Mouse (Mus musculus) kidney, adult 2 months (tissue): ENCODE results near the gene Ubr3. TPM values are rescaled to one million over a fixed set of nuclear protein-coding genes. Genes with fewer than 3 reads are reported as not detected.
A peak's percentile ranks its signal among the peaks of the same experiment; 100 is the strongest.

Experiments used
- DNase-seq: peaks from one replicate; pipeline ENCODE4 v3.0.0; 2021
- H3K27ac ChIP-seq: fragments of 200-500 bp; 2 replicates; pipeline ENCODE4 v1.5.1; 2012; ENCODE audit warnings: low read depth, low read length, control low read depth, inconsistent platforms; ENCODE audit not compliant: insufficient read depth
- H3K27me3 ChIP-seq: fragments of 200-500 bp; replicated peaks from 2 replicates; pipeline ENCODE4 v1.6.1; 2012; ENCODE audit warnings: mild to moderate bottlenecking, moderate library complexity, low read length, inconsistent platforms; ENCODE audit not compliant: control insufficient read depth, insufficient read depth
- H3K36me3 ChIP-seq: fragments of 200-500 bp; 2 replicates; pipeline ENCODE4 v1.6.1; 2012; ENCODE audit warnings: mild to moderate bottlenecking, moderate library complexity, low read length, inconsistent platforms; ENCODE audit not compliant: control insufficient read depth, insufficient read depth
- H3K4me1 ChIP-seq: fragments of 200-500 bp; 2 replicates; pipeline ENCODE4 v1.6.1; 2011; ENCODE audit warnings: low read length; ENCODE audit not compliant: control insufficient read depth, insufficient read depth
- H3K4me3 ChIP-seq: fragments of 200-500 bp; 2 replicates; pipeline ENCODE4 v1.5.1; 2011; ENCODE audit warnings: mild to moderate bottlenecking, low read depth, low read length, control low read depth; ENCODE audit not compliant: insufficient read depth
- CTCF ChIP-seq: fragments of 200-500 bp; conservative IDR thresholded peaks from 2 replicates; pipeline ENCODE4 v1.5.1; 2011; ENCODE audit warnings: low read depth, mild to moderate bottlenecking, control low read depth, low read length, moderate library complexity, mixed read lengths; ENCODE audit not compliant: insufficient read depth, insufficient read length
- POLR2A ChIP-seq: fragments of 200-500 bp; IDR thresholded peaks from one replicate; pipeline ENCODE4 v1.6.1; 2011; ENCODE audit warnings: low read depth, low read length, control low read depth
- WGBS: fragments of 180-500 bp; shearing (Covaris S2); methylation state at CpG from one replicate; pipeline ENCODE4 v1.1.7; 2018; 5-methylcytosine and 5-hydroxymethylcytosine counted together
- polyA plus RNA-seq: library from polyadenylated mRNA; depleted of rRNA; stranded (reverse); fragments of >200 nt; gene quantifications from 2 replicates; pipeline ENCODE4 v1.2.3, GENCODE M21; 2012

The Ubr3 gene
- polyA plus RNA-seq, 1 experiment = 17.8 TPM

DNA sequence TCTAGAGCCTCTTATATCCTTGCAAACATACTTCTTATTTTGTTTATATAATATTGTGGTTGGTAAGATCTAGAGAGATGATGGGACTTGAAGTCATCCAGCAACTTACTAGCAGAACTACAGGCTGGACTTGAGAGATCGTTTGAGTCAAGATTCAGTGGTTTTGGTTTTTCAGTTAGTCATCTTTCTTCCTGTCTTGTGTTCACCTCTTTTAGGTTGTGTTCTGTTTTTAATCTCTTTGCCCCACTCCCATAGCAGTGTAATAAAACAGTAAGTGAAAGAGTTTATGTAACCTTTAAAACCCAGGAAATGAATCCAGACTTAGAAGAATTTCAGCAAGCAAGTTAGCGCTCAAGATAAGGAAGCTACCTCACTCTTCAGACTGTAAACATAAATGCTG, 97.7 kb downstream of the Ubr3 start:
- no peak for DNase-seq
- TF ChIP-seq CTCF (no peak), POLR2A (no peak)
- Histone ChIP-seq H3K4me1 (no peaks in the 10 kb centered on the region), H3K27me3 (no peaks in the 10 kb centered on the region), H3K27ac (no peak overlapping the region), H3K36me3 (peaks cover 7% of the 10 kb centered on the region), H3K4me3 (no peak overlapping the region)
- 59% methylated on average over 2 of the region's 2 CpGs for WGBS

DNA sequence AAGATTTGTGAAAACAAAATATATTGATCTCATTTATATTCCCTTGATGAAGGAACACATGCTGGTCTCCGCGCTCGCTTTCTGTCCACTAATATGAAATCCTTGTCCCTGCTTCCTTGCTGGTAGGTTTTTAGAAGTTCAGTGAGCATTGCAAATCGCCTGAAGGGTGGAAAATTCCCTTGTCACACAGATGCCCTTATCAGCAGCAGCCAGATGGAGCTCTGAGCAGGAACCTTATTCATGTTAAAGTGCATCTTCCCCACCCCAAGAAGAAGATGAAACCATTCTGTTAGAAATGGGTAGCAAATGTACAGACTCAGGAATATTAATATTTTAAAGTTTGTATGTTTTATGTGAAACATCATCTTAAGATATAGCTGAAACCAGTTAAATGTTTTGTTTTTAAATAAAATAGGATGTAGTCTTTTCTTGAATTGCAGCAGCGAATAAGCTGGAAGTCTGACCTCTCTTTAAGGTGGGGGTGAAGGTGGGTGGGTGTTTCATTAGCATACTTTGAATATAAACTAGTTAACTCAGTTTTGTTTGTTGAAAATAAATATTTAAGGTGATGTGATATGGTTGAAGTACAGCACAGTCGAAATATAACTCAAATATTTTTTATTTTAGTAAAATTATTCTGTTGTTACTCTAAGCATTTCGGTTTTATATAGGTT, 102.2 kb downstream of the Ubr3 start:
- 93% methylated on average over 7 of the region's 7 CpGs for WGBS

GRCm38 (mm10) chr2:70000316-70000715, 103.3 kb downstream of the Ubr3 start:
- H3K36me3 ChIP-seq = peaks cover 2% of the 10 kb centered on the region
- DNase-seq = no peak
- H3K27ac ChIP-seq = no peak overlapping the region
- WGBS = 90% methylated on average over 6 of the region's 6 CpGs
- H3K4me3 ChIP-seq = no peak overlapping the region
- no peaks in the 10 kb centered on the region for H3K27me3 ChIP-seq
- TF ChIP-seq POLR2A = no peak
- no peak for TF ChIP-seq CTCF
- no peaks in the 10 kb centered on the region for H3K4me1 ChIP-seq

More for the DNA sequence above, 102.2 kb downstream of the Ubr3 start:
- no peak overlapping the region for H3K27ac ChIP-seq
- H3K27me3 ChIP-seq = no peaks in the 10 kb centered on the region
- no peak overlapping the region for H3K4me3 ChIP-seq
- H3K4me1 ChIP-seq = no peaks in the 10 kb centered on the region
- H3K36me3 ChIP-seq = peaks cover 4% of the 10 kb centered on the region
- no peak for DNase-seq
- TF ChIP-seq CTCF = no peak
- TF ChIP-seq POLR2A = no peak

- TF ChIP-seq POLR2A (no peak), CTCF (no peak)
- Histone ChIP-seq H3K4me1 (no peaks in the 10 kb centered on the region), H3K27ac (no peak overlapping the region), H3K36me3 (peaks cover 4% of the 10 kb centered on the region), H3K4me3 (no peak overlapping the region), H3K27me3 (no peaks in the 10 kb centered on the region)
- WGBS = 97% methylated on average over 2 of the region's 2 CpGs
- DNase-seq = no peak
These were observed 109.4 kb downstream of the Ubr3 start for GRCm38 (mm10) chr2:70006492-70006891.

GRCm38 (mm10) chr2:70012941-70013340, 115.9 kb downstream of the Ubr3 start:
- 97% methylated on average over 8 of the region's 8 CpGs for WGBS
- TF ChIP-seq POLR2A (no peak), CTCF (no peak)
- DNase-seq = no peak

GRCm38 (mm10) chr2:70018236-70018635, 121.2 kb downstream of the Ubr3 start:
- no peaks in the 10 kb centered on the region for H3K4me1 ChIP-seq
- DNase-seq = peak; percentile 56
- no peak for TF ChIP-seq CTCF
- TF ChIP-seq POLR2A = no peak
- no peak overlapping the region for H3K4me3 ChIP-seq
- no peaks in the 10 kb centered on the region for H3K27me3 ChIP-seq
- H3K27ac ChIP-seq = no peak overlapping the region
- peaks cover 11% of the 10 kb centered on the region for H3K36me3 ChIP-seq
- WGBS = 40% methylated on average over 6 of the region's 6 CpGs

More at GRCm38 (mm10) chr2:70012941-70013340, 115.9 kb downstream of the Ubr3 start:
- H3K27ac ChIP-seq = no peak overlapping the region
- peaks cover 8% of the 10 kb centered on the region for H3K36me3 ChIP-seq
- H3K4me1 ChIP-seq = no peaks in the 10 kb centered on the region
- no peaks in the 10 kb centered on the region for H3K27me3 ChIP-seq
- H3K4me3 ChIP-seq = no peak overlapping the region

DNA sequence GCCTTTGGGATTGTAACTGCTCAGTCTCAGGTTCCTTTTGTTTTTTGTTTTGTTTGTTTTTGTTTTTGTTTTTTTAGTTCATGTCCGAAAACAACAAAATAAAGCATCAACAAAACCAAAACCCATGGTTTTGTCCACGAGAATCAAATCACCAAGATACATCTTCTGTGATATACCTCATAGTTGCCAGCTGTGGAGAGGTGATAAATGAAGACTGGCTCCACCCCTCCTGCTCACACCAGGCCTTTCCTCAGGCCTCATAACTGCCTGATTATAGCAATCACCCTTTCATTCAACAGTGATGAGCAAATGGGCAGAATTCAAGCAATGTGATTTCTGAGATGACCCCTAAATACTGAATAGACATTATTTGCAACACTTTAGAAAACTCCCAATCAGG, 127.4 kb downstream of the Ubr3 start:
- TF ChIP-seq POLR2A = no peak
- TF ChIP-seq CTCF = no peak
- WGBS = 95% methylated on average over 2 of the region's 2 CpGs
- H3K27me3 ChIP-seq = no peaks in the 10 kb centered on the region

More for the DNA sequence above, 127.4 kb downstream of the Ubr3 start:
- Histone ChIP-seq H3K4me1 (no peaks in the 10 kb centered on the region), H3K4me3 (no peak overlapping the region), H3K27ac (no peak overlapping the region), H3K36me3 (peaks cover 2% of the 10 kb centered on the region)
- DNase-seq = no peak
